Mouse (Mus musculus): ENCODE data around the gene Hddc3. TPM values are rescaled to one million over a fixed set of nuclear protein-coding genes. Genes with fewer than 3 reads are reported as not detected.
A peak's percentile ranks its signal among the peaks of the same experiment; 100 is the strongest.

The Hddc3 gene
- polyA plus RNA-seq (2012; rRNA removed), result 5.0 and 5.3 TPM in 2 replicates
- 2.8 and 4.6 TPM in 2 replicates for polyA plus RNA-seq (2014; fragmentation: Nextera tagmentation; extraction: Ambion mirVana)

GRCm38 (mm10) chr7:80342858-80343257 is at the start of gene Hddc3:
Gene Hddc3, plus strand, starts transcription at chr7:80343104.
- ATAC-seq (ENCODE audit: insufficient read depth), result peak; percentile 21; the same call in 1 of the 2 replicates
- H3K27me3 ChIP-seq (ENCODE audit: control insufficient read depth, insufficient read depth, low read length), result no peaks in the 10 kb centered on the region
- no peak within 1 kb of the TSS; the same call in 1 of the 2 replicates for H3K27ac ChIP-seq
- H3K36me3 ChIP-seq (replicated peaks; ENCODE audit: control insufficient read depth, insufficient read depth, low read depth), result no peaks in the 10 kb centered on the region
- peak within 1 kb of the TSS; percentile 83 for H3K4me2 ChIP-seq (ENCODE audit: low read depth)
- TF ChIP-seq CTCF (IDR thresholded peaks at IDR 0.05; ENCODE audit: low read depth), result peak; percentile 87
- TF ChIP-seq EP300 (IDR thresholded peaks at IDR 0.05; ENCODE audit: low read depth), result no peak
- peaks cover 6 to 39% of the 10 kb centered on the region in 2 experiments; a peak in 3 of 4 replicates for H3K4me1 ChIP-seq (replicated peaks; ENCODE audit: control insufficient read depth in 2 of 2, insufficient read depth in 2 of 2, low read length in 1 of 2)
- peak within 1 kb of the TSS; percentile 62 to 69 for H3K4me3 ChIP-seq (ENCODE audit: insufficient read depth in 1 of 2, low read depth in 2 of 2, low read length in 2 of 2)
- H3K9me3 ChIP-seq (ENCODE audit: control insufficient read depth, low read length), result no peaks in the 10 kb centered on the region
- peak within 1 kb of the TSS; percentile 83 for H3K9ac ChIP-seq (replicated peaks)
- WGBS (ENCODE audit: insufficient replicate concordance), result under 1% methylated on average over 25 of the region's 25 CpGs
- DNase-seq (ENCODE audit: low read depth in 3 of 3, low spot score in 3 of 3), result peak; percentile 83 to 85 (median 85)

DNA sequence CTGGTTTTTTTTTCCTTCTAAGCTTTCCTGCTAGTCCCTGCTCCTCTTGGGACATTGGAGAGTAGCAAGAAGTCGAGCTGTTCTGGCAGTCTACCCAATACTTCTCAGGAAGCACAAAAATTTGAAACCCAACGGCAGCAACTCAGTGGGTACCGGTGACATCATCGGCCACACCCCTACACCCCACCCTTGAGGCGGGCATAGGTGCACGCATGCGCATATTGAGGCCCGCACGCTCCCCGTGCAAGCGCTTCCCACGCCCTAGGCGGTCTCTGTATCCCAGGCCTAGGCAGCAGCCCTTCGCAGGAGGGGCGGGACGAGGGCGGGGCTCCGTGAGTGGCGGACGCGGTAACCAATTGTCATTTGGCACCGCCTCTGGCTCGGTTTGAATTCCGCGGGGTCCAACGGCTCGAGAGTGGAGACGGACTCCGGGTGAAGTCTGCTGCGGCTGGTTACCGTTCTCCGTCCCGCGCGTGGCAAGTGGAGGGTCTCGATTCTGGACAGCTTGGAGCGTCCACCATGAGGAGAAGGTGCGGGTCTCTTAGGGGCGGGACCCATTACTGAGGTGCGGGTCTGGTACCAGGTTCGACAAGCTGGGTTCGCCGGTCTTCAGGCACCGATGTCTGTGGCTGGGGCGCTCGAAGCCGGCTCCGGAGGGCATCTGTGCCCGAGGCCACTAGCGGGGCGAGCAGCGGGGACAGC is 48.7 kb upstream of the Hddc3 start, which contains the start of gene Prc1:
TSS of gene Prc1 (plus strand) at position 389 of the 702 bp plus-strand sequence.
- peaks cover 20 to 25% of the 10 kb centered on the region in 2 experiments for H3K4me1 ChIP-seq (replicated peaks; ENCODE audit: control insufficient read depth in 2 of 2, insufficient read depth in 2 of 2, low read length in 1 of 2)

DNA sequence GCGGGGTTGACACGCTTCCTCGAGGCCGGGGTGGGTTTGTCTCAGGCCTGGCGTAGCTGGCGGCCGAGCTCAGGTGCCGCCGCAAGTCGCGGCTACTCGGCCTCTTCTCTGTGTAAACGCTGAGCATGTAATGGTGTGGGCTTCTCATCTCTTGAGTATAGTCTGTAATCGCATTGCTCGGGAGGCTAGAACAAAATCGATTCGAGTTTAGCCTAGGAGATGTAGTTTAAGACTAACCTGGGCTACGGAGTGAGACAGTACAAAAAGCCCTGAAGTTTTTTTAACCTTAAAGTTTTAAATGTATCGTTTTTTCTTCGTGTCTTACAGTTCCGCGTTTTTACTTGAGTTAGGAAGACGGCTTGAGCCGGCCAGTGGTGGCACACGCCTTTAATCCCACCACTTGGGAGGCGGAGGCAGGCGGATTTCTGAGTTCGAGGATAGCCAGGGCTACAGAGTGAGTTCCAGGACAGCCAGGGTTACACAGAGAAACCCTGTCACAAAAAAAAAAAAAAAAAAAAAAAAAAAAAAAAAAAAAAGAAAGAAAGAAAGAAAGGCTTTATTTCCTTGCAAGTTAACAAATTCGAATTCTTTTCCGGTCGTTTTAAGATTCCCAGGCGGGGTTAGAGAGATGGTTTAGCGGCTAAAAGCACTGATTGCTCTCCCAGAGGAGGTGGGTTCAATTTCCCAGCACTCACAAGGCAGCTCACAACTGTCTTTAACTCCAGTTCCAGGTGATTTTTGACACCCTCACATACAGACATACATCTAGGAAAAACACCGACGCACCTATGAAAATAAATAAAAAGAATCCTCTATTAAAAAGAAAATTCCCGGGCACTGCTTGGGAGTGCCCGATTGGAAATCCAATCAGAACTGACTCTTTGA is 47.9 kb upstream of the Hddc3 start:
- peak overlapping the region; percentile 89 for H3K27ac ChIP-seq
- H3K4me3 ChIP-seq (ENCODE audit: insufficient read depth in 1 of 2, low read depth in 2 of 2, low read length in 2 of 2), result peak overlapping the region; percentile 86 to 98
- 8% methylated on average over 37 of the region's 37 CpGs for WGBS (ENCODE audit: insufficient replicate concordance)
- H3K9ac ChIP-seq (replicated peaks), result peak overlapping the region; percentile 100
- no peaks in the 10 kb centered on the region for H3K9me3 ChIP-seq (ENCODE audit: control insufficient read depth, low read length)
- H3K36me3 ChIP-seq (replicated peaks; ENCODE audit: control insufficient read depth, insufficient read depth, low read depth), result peaks cover 33% of the 10 kb centered on the region
- ATAC-seq (ENCODE audit: insufficient read depth) (peak; percentile 53), DNase-seq (ENCODE audit: low read depth in 3 of 3, low spot score in 3 of 3) (peak in 1 of 3 experiments; percentile 24)
- no peaks in the 10 kb centered on the region for H3K27me3 ChIP-seq (ENCODE audit: control insufficient read depth, insufficient read depth, low read length)
- peaks cover 20 to 25% of the 10 kb centered on the region in 2 experiments for H3K4me1 ChIP-seq (replicated peaks; ENCODE audit: control insufficient read depth in 2 of 2, insufficient read depth in 2 of 2, low read length in 1 of 2)
- peak overlapping the region; percentile 90 for H3K4me2 ChIP-seq (ENCODE audit: low read depth)
- no peak for TF ChIP-seq CTCF (IDR thresholded peaks at IDR 0.05; ENCODE audit: low read depth)
- no peak for TF ChIP-seq EP300 (IDR thresholded peaks at IDR 0.05; ENCODE audit: low read depth)

More for the DNA sequence above, 48.7 kb upstream of the Hddc3 start, which contains the start of gene Prc1:
- DNase-seq (ENCODE audit: low read depth in 3 of 3, low spot score in 3 of 3) (peak; percentile 97 to 98 (median 98)), ATAC-seq (ENCODE audit: insufficient read depth) (peak; percentile 98)
- Histone ChIP-seq H3K4me2 (ENCODE audit: low read depth) (peak within 1 kb of the TSS; percentile 90), H3K9me3 (ENCODE audit: control insufficient read depth, low read length) (no peaks in the 10 kb centered on the region), H3K27me3 (ENCODE audit: control insufficient read depth, insufficient read depth, low read length) (no peaks in the 10 kb centered on the region), H3K4me3 (ENCODE audit: insufficient read depth in 1 of 2, low read depth in 2 of 2, low read length in 2 of 2) (peak within 1 kb of the TSS; percentile 86 to 98), H3K27ac (peak within 1 kb of the TSS; percentile 92), H3K9ac (replicated peaks) (peak within 1 kb of the TSS; percentile 100), H3K36me3 (replicated peaks; ENCODE audit: control insufficient read depth, insufficient read depth, low read depth) (peaks cover 29% of the 10 kb centered on the region)
- 0 out of 2 replicates have a peak, but pooled peaks have one; percentile 14 for TF ChIP-seq EP300 (IDR thresholded peaks at IDR 0.05; ENCODE audit: low read depth)
- no peak for TF ChIP-seq CTCF (IDR thresholded peaks at IDR 0.05; ENCODE audit: low read depth)
- 0% methylated on average over 52 of the region's 52 CpGs for WGBS (ENCODE audit: insufficient replicate concordance)

GRCm38 (mm10) chr7:80296462-80296861 is 46.4 kb upstream of the Hddc3 start:
- Histone ChIP-seq H3K9me3 (ENCODE audit: control insufficient read depth, low read length) (no peaks in the 10 kb centered on the region), H3K4me2 (ENCODE audit: low read depth) (peak overlapping the region; percentile 90), H3K36me3 (replicated peaks; ENCODE audit: control insufficient read depth, insufficient read depth, low read depth) (peaks cover 47% of the 10 kb centered on the region), H3K27ac (no peak overlapping the region), H3K27me3 (ENCODE audit: control insufficient read depth, insufficient read depth, low read length) (no peaks in the 10 kb centered on the region), H3K9ac (replicated peaks) (no peak overlapping the region; the same call in 1 of the 2 replicates), H3K4me3 (ENCODE audit: insufficient read depth in 1 of 2, low read depth in 2 of 2, low read length in 2 of 2) (peak overlapping the region; percentile 39 to 98; a peak in 3 of 4 replicates), H3K4me1 (replicated peaks; ENCODE audit: control insufficient read depth in 2 of 2, insufficient read depth in 2 of 2, low read length in 1 of 2) (peaks cover 20 to 25% of the 10 kb centered on the region in 2 experiments)
- no peak for TF ChIP-seq CTCF (IDR thresholded peaks at IDR 0.05; ENCODE audit: low read depth)
- TF ChIP-seq EP300 (IDR thresholded peaks at IDR 0.05; ENCODE audit: low read depth), result no peak
- ATAC-seq (ENCODE audit: insufficient read depth) (no peak), DNase-seq (ENCODE audit: low read depth in 3 of 3, low spot score in 3 of 3) (no peak)
- WGBS (ENCODE audit: insufficient replicate concordance), result 84% methylated on average over 6 of the region's 6 CpGs

Data from liver, embryonic 14.5 days (tissue).